Mouse (Mus musculus) left cerebral cortex, adult 11 months (tissue): ENCODE results near the gene Xlr5c.
"Not testable (repeated sequence)": the region's sequence is repeated elsewhere in the genome, so short reads cannot be mapped to it uniquely, and the experiment has no call there.

Experiments used
- DNase-seq: peaks from one replicate; pipeline ENCODE4 v3.0.0; 2022; ENCODE audit warnings: low spot score

Gene Xlr5c

DNA sequence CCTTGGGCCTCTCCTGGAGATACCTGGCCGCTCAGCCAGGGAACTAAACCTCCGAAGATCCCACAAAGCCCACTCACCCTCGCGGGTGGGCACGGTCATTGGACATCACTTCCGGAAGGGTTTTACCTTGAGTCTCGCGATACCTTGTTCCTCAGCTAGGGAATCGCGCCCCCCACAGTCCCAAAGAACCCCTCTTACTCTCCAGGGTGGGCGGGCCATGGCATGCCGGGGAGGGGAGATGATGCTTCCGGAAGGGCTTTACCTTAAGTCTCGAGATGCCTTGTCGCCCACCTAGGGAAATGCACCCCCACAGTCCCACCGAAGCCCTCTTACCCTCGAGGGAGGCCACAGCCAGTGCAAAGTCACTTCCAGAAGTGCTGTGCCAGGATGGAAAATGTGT is at the start of gene Xlr5c, which contains the start of gene Xlr5a:
Xlr5c (minus strand) TSS at position 101 of the 400 bp plus-strand sequence.
Xlr5a (minus strand) TSS at position 101 of the 400 bp plus-strand sequence.
- DNase-seq, result not testable (repeated sequence)

DNA sequence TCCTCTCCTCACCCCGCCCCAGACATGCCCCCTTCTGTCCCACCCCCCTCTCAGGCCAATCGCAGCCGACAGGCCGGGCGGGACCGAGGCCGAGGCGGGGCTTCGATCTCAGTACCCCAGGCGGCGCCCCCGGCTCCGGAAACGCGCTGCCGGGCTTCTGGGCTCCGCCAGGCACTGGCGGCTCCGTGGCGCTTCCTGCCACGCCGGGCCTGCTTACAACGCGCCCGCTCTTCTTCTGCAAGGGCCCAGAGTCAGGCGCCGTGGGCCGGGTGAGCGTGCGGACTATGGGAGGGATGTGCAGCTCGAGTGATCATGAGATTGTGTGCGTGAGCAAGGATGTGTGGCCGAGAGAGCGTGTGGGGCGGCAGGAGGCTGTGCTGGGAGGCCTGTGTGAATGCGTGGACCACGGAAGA is 49.7 kb upstream of the Xlr5c start, which contains the start of gene Zfp275:
Zfp275 (plus strand) TSS at position 139 of the 413 bp plus-strand sequence.
- peak; percentile 46 for DNase-seq

DNA sequence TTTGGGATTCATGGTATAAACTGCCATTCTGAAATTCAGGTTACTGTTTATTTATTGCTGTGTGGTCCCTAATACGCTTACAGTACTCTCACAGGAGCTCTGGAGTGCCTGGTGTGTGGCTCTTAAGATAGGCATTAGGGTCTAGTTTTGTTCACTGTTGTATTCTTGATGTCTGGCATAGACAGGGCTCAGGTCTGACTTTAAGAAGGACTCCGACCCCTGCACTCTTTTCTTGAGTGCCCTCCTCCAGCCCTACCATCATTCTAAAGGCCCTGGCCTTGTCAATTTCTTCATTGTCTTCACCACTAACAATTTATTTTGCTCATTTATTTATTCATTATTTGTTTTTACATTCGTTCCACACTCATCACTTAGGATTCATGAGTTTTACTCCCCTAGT is 49.3 kb upstream of the Xlr5c start:
- no peak for DNase-seq

DNA sequence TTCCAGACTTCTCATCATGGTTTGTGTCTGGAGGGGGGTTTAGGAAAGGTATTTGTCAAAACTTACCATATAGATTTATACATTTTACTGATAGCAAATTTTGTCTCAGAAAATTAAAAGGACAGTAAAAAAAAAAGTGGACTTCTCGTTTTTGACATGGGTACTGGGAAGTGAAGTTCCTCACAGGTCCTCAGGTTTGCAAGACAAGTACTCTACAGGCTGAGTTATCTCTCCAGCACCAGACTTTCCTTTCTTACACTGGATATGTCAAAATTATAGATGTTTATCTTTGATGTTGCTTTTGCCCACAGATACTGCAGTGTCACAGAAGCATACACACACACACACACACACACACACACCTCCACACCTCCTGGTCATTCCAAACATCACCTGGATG is 48.7 kb upstream of the Xlr5c start:
- DNase-seq, result no peak

DNA sequence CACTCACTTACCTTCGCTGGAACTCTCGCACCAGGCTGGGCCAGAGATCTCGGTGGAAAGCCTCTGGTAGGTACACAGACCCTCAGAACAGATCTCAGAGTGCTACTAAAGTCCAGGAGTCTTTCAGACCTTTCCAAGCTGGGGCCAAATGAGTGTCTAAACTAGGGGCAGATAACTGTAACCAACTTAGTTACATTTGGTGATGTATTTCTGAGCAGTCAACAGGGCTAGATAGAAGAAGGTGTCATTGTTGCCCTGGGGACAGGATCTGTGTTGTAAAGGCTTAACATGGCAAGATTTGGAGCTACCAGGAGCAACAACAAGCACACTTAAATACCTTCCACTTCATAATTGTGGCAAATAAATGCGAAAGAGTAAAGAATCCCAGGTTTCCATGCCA is 44.0 kb upstream of the Xlr5c start, which contains the start of gene Gm45015:
Gm45015 (minus strand) TSS at position 101 of the 400 bp plus-strand sequence.
- DNase-seq, result no peak

DNA sequence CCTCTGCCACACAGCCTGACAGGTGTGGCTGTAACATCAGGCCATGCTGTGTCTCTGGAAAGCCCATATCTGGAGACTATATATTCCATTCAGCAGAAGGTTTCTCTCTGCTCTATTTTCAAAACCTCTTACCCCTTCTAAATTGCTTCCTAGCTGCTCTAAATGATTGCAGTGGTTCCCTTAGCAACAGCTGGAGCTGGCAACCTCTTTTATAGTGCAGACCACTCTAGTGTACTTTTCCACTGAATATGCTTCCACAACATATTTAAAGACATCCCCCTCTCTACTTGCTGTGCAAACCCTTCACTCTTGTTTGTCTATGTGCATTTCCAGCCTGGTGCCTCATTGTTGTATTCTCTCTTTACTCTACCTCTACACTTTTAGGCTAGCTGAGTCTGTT is 40.8 kb upstream of the Xlr5c start:
- no peak for DNase-seq

DNA sequence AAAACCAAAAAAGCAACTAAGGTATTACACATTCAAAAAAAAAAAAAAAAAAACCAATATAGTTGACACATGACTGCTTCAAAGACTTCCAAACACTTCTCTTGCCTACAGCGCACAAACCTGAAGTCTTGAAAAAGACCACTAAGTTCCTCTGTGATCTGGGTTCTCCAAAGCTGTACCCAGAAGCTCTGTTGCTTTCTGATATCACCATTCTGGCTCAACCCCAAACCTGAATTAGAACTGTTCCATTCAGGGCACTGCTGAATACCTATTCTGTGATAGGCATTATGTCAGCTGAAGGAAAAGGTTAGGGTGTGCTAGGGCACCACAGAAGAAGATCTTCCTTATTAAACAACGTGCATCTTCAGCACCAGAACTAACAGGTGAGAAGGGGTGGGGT is 34.4 kb upstream of the Xlr5c start:
- no peak for DNase-seq

DNA sequence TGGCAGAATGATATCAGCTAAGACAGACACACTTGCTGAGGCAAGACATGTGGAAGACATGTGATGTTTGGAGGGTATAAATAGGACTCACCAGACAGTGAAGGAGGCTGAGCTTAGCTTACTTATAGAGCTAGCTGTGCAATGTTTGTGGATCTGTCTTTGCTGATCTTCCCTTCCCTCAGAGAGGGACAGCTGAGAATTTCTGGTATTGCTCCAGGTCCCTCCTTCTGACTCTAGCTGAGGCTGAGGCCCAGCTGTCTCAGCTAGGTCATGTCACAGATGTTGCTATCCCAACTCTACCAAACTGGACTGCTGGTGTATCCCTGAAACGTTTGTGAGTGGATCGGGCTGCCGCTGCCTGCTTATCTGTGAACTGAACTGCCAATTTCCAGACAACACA is 28.3 kb upstream of the Xlr5c start:
- no peak for DNase-seq

DNA sequence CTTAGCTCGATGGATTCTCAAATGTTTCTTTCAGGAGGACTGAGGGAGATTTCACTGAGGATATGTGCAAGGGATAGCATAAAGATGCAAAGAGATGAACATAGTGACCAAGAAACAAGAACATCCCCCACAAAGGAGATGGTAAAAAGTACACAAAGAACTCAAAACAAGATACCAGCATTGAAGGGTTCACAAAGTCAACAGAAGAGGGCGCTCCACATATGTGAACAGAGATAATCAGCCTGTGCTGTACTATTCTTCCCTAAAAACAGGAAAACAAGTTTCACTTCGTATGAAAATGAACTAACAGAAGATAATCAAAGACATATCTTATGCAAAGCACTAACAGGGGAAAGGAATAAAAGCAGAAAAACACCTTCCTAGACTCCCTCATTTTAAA is 19.7 kb upstream of the Xlr5c start:
- peak; percentile 2 for DNase-seq

DNA sequence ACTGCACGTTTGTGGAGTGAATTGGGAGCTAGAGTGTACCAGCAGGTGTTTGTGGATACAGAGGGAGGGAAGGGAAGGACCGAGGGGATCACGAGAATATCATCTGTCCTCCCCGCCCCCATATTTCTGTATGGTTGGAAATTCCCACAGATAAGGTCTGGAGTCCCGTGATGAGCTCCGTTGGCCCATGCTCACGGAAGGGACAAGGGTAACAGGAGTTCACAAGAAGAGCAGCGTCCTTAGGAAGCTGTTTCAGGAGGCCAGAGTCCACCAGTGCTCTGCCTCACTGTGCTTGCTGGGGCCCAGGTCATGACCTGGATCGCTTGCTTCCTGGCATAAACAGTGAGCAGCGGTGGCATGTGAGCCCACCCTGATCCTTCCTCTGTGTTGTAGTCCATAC is 3.0 kb upstream of the Xlr5c start:
- not testable (repeated sequence) for DNase-seq

DNA sequence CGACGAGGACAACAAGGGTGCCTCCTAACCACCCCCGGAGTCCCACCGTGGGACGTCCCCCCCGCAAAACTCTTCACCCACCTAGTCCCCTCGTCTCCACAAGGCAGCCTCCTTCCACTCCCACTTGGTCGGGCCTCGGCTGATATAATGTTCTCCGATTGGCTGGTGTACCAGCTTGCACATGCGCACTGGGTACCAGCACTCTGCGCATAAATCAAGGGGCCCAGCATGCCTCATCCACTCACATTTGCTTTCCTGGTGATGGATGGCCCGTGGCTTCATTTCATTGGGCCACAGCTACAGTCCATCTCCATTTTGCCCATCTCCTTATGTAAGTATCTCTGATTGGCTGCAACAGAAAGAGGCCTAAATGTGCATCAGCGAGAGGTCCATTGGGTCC is 27.5 kb downstream of the Xlr5c start, which contains the start of gene Xlr3c:
Xlr3c (minus strand) TSS at position 121 of the 400 bp plus-strand sequence.
- DNase-seq, result not testable (repeated sequence)

DNA sequence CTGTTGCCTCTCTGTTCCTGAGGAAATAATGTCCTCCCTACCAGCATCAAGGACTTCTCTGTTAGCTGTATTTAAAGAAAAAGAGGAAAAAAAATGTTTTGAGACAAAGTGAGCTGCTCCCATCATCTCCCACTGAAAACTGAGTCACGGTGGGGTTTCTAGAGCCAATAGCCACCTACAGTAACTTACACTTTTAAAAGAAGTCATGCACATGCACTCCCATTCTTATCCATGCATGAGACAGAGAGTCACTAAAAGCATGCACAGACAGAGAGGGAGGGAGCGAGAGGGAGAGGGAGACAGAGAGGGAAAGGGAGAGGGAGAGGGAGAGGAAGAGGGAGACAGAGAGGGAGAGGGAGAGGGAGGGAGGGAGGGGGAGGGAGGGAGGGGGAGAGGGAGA is 30.3 kb downstream of the Xlr5c start:
- DNase-seq, result peak; percentile 0

DNA sequence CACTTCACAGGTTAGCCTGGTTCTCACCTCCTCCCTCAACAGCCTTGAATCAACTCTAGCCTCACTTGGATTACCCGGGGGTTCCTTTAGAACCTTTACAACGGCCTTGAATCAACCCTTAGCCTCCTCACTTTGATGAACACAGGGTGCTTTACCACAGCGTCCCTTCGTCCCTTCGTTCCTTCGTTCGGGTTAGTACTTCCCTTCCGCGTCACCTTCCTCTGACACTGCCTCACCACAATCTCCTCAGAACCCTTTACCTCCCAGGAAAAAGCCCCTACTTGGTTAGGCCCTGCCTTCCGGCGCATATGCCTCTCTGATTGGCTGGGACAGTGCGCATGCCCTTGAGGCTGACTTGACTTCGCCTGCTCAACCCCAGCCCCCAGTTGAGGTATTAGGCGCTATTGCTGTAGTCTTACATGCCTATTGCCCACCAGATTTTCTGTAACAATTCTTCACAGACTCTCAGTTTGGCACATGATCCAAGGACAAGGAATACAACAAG is 49.9 kb downstream of the Xlr5c start, which contains the start of gene Xlr4c:
Xlr4c (minus strand) TSS at position 310 of the 505 bp plus-strand sequence.
- DNase-seq, result not testable (repeated sequence)
